Mouse (Mus musculus) stomach, embryonic 14.5 days (tissue): ENCODE data around the gene D3Ertd254e. TPM values are rescaled to one million over a fixed set of nuclear protein-coding genes. Genes with fewer than 3 reads are reported as not detected.

ENCODE experiments used
- ATAC-seq: fragments of 200-750 bp; cut with Nextera tagmentation; 2 replicates; pipeline ENCODE4 v1.8.0; 2017; ENCODE audit warnings: low read depth, moderate TSS enrichment; ENCODE audit not compliant: insufficient number of reproducible peaks, insufficient read depth, low FRiP score
- H3K27ac ChIP-seq: fragments of 300-500 bp; sonication (generic); 2 replicates; pipeline ENCODE4 v1.5.1; 2014; ENCODE audit warnings: mild to moderate bottlenecking, low read length, moderate library complexity, mixed read lengths
- H3K27me3 ChIP-seq: fragments of 300-500 bp; sonication (generic); 2 replicates; pipeline ENCODE4 v1.6.1; 2014; ENCODE audit warnings: low read length, control low read depth, mixed read lengths; ENCODE audit not compliant: control insufficient read depth, insufficient read depth
- H3K36me3 ChIP-seq: fragments of 300-500 bp; sonication (generic); 2 replicates; pipeline ENCODE4 v1.6.1; 2014; ENCODE audit warnings: mild to moderate bottlenecking, control low read depth, low read length, moderate library complexity, mixed read lengths; ENCODE audit not compliant: control insufficient read depth, insufficient read depth
- H3K4me1 ChIP-seq: fragments of 300-500 bp; sonication (generic); 2 replicates; pipeline ENCODE4 v1.6.1; 2014; ENCODE audit warnings: low read length, control low read depth, mixed read lengths; ENCODE audit not compliant: control insufficient read depth, insufficient read depth
- H3K4me2 ChIP-seq: fragments of 300-500 bp; sonication (generic); replicated peaks from 2 replicates; pipeline ENCODE4 v1.6.1; 2014; ENCODE audit warnings: low read depth, low read length, control low read depth
- H3K4me3 ChIP-seq: fragments of 300-500 bp; sonication (generic); 2 replicates; pipeline ENCODE4 v1.5.1; 2014; ENCODE audit warnings: low read depth, low read length, control low read depth
- H3K9ac ChIP-seq: fragments of 300-500 bp; sonication (generic); replicated peaks from 2 replicates; pipeline ENCODE4 v1.6.1; 2014; ENCODE audit warnings: low read depth, mild to moderate bottlenecking, control low read depth, low read length, moderate library complexity, mixed read lengths
- H3K9me3 ChIP-seq: fragments of 300-500 bp; sonication (generic); 2 replicates; pipeline ENCODE4 v1.6.1; 2016; ENCODE audit warnings: low read depth, low read length, control low read depth; ENCODE audit not compliant: control insufficient read depth
- WGBS: fragments of 180-500 bp; shearing (Covaris S2); extraction: QIAGEN DNeasy Blood & Tissue Kit; methylation state at CpG from one replicate; pipeline ENCODE4 v1.1.7; 2014; 5-methylcytosine and 5-hydroxymethylcytosine counted together
- polyA plus RNA-seq: library from polyadenylated mRNA; unstranded; fragments of >200 nt; fragmentation: Nextera tagmentation; extraction: Ambion mirVana; gene quantifications from 2 replicates; pipeline ENCODE4 v1.2.1, GENCODE M21; 2014

Gene D3Ertd254e
- polyA plus RNA-seq, 1 experiment from 2014 or later, result 11.4 TPM

- Histone ChIP-seq H3K4me1 (peaks cover 13% of the 10 kb centered on the region; the same call in 1 of the 2 replicates), H3K36me3 (no peaks in the 10 kb centered on the region), H3K4me2 (no peak overlapping the region), H3K27ac (no peak overlapping the region), H3K27me3 (no peaks in the 10 kb centered on the region), H3K4me3 (peak overlapping the region; percentile 93), H3K9me3 (no peaks in the 10 kb centered on the region), H3K9ac (no peak overlapping the region)
- 12% methylated on average over 1 of the region's 1 CpGs for WGBS
- no peak for ATAC-seq
These were observed 282 bp upstream of the D3Ertd254e start for GRCm38 (mm10) chr3:36150537-36150933.

- 26% methylated on average over 5 of the region's 5 CpGs for WGBS
- H3K36me3 ChIP-seq, result no peaks in the 10 kb centered on the region
- no peaks in the 10 kb centered on the region for H3K9me3 ChIP-seq
- H3K4me1 ChIP-seq, result peaks cover 13% of the 10 kb centered on the region; the same call in 1 of the 2 replicates
- no peak overlapping the region for H3K27ac ChIP-seq
- H3K27me3 ChIP-seq, result no peaks in the 10 kb centered on the region
- no peak for ATAC-seq
- H3K4me2 ChIP-seq, result no peak overlapping the region
- H3K4me3 ChIP-seq, result no peak overlapping the region
- H3K9ac ChIP-seq, result no peak overlapping the region
These were observed 4.5 kb downstream of the D3Ertd254e start for GRCm38 (mm10) chr3:36155268-36155667.

- H3K4me2 ChIP-seq, result no peak overlapping the region
- H3K4me1 ChIP-seq, result no peaks in the 10 kb centered on the region
- ATAC-seq, result no peak
- no peaks in the 10 kb centered on the region for H3K27me3 ChIP-seq
- H3K9me3 ChIP-seq, result no peaks in the 10 kb centered on the region
- no peak overlapping the region for H3K4me3 ChIP-seq
- no peak overlapping the region for H3K9ac ChIP-seq
- no peak overlapping the region for H3K27ac ChIP-seq
- H3K36me3 ChIP-seq, result peaks cover 3% of the 10 kb centered on the region
- WGBS, result 89% methylated on average over 1 of the region's 1 CpGs
These were observed 19.9 kb downstream of the D3Ertd254e start for GRCm38 (mm10) chr3:36170670-36171210.

- Histone ChIP-seq H3K36me3 (no peaks in the 10 kb centered on the region; the same call in 1 of the 2 replicates), H3K27ac (no peak overlapping the region), H3K4me1 (no peaks in the 10 kb centered on the region), H3K9me3 (no peaks in the 10 kb centered on the region), H3K27me3 (no peaks in the 10 kb centered on the region), H3K9ac (no peak overlapping the region), H3K4me2 (no peak overlapping the region), H3K4me3 (no peak overlapping the region)
- WGBS, result 84% methylated on average over 1 of the region's 1 CpGs
- ATAC-seq, result no peak
These were observed 20.5 kb downstream of the D3Ertd254e start for GRCm38 (mm10) chr3:36171348-36171747.

- no peak for ATAC-seq
- Histone ChIP-seq H3K4me3 (no peak overlapping the region), H3K27ac (no peak overlapping the region), H3K4me2 (no peak overlapping the region), H3K4me1 (no peaks in the 10 kb centered on the region), H3K9me3 (no peaks in the 10 kb centered on the region), H3K36me3 (no peaks in the 10 kb centered on the region), H3K27me3 (no peaks in the 10 kb centered on the region), H3K9ac (no peak overlapping the region)
- 90% methylated on average over 2 of the region's 2 CpGs for WGBS
These were observed 22.9 kb downstream of the D3Ertd254e start for GRCm38 (mm10) chr3:36173761-36174160.

- H3K36me3 ChIP-seq, result no peaks in the 10 kb centered on the region
- 7% methylated on average over 4 of the region's 4 CpGs for WGBS
- no peak overlapping the region for H3K27ac ChIP-seq
- no peak overlapping the region for H3K4me3 ChIP-seq
- no peaks in the 10 kb centered on the region for H3K9me3 ChIP-seq
- H3K4me1 ChIP-seq, result no peaks in the 10 kb centered on the region
- no peaks in the 10 kb centered on the region for H3K27me3 ChIP-seq
- H3K4me2 ChIP-seq, result no peak overlapping the region
- no peak overlapping the region for H3K9ac ChIP-seq
- no peak for ATAC-seq
These were observed 30.7 kb downstream of the D3Ertd254e start for GRCm38 (mm10) chr3:36181519-36181918.

- Histone ChIP-seq H3K4me3 (no peak overlapping the region), H3K27ac (no peak overlapping the region), H3K9ac (no peak overlapping the region), H3K4me2 (no peak overlapping the region), H3K9me3 (no peaks in the 10 kb centered on the region), H3K27me3 (no peaks in the 10 kb centered on the region), H3K36me3 (no peaks in the 10 kb centered on the region), H3K4me1 (no peaks in the 10 kb centered on the region)
- 78% methylated on average over 4 of the region's 4 CpGs for WGBS
- no peak for ATAC-seq
These were observed 35.7 kb downstream of the D3Ertd254e start for GRCm38 (mm10) chr3:36186510-36186909.

GRCm38 (mm10) chr3:36189243-36189642 is 38.4 kb downstream of the D3Ertd254e start:
- WGBS, result 90% methylated on average over 8 of the region's 8 CpGs
- ATAC-seq, result no peak
- H3K4me2 ChIP-seq, result no peak overlapping the region

GRCm38 (mm10) chr3:36201098-36201497 is 50.3 kb downstream of the D3Ertd254e start:
- H3K4me2 ChIP-seq, result no peak overlapping the region
- WGBS, result 74% methylated on average over 5 of the region's 5 CpGs
- H3K27me3 ChIP-seq, result no peaks in the 10 kb centered on the region
- H3K4me3 ChIP-seq, result no peak overlapping the region
- H3K27ac ChIP-seq, result no peak overlapping the region
- no peaks in the 10 kb centered on the region for H3K9me3 ChIP-seq
- H3K36me3 ChIP-seq, result no peaks in the 10 kb centered on the region
- H3K4me1 ChIP-seq, result no peaks in the 10 kb centered on the region
- H3K9ac ChIP-seq, result no peak overlapping the region
- no peak for ATAC-seq

More at GRCm38 (mm10) chr3:36189243-36189642, 38.4 kb downstream of the D3Ertd254e start:
- Histone ChIP-seq H3K9ac (no peak overlapping the region), H3K27ac (no peak overlapping the region), H3K4me1 (no peaks in the 10 kb centered on the region), H3K36me3 (no peaks in the 10 kb centered on the region), H3K27me3 (no peaks in the 10 kb centered on the region), H3K9me3 (no peaks in the 10 kb centered on the region), H3K4me3 (no peak overlapping the region)
